Mouse (Mus musculus) layer of hippocampus, adult 8-10 months (tissue): ENCODE data around the gene Bmp6. TPM values are rescaled to one million over a fixed set of nuclear protein-coding genes. Genes with fewer than 3 reads are reported as not detected.
A peak's percentile ranks its signal among the peaks of the same experiment; 100 is the strongest.

Source experiments
- DNase-seq, 2 experiments: peaks; one replicate each; pipeline ENCODE4 v3.0.0; 2022; ENCODE audit warnings: low spot score in 2 of 2
- total RNA-seq, 4 experiments: library from RNA; stranded (reverse); gene quantifications; 2 replicates each; pipeline ENCODE4 v1.2.4; 2022

Gene Bmp6
- total RNA-seq, 4 experiments from 2014 or later = 8.8 to 15.4 (median 9.7) TPM

- DNase-seq = no peak
Measured at GRCm38 (mm10) chr13:38429671-38430070, 84.8 kb downstream of the Bmp6 start.

- no peak for DNase-seq
Measured at GRCm38 (mm10) chr13:38430075-38430474, 85.2 kb downstream of the Bmp6 start.

GRCm38 (mm10) chr13:38434831-38435230 lies 89.9 kb downstream of the Bmp6 start:
- no peak for DNase-seq

- DNase-seq = no peak
Measured at GRCm38 (mm10) chr13:38437930-38438329, 93.0 kb downstream of the Bmp6 start.

- no peak for DNase-seq
Measured at GRCm38 (mm10) chr13:38440240-38440639, 95.3 kb downstream of the Bmp6 start.

GRCm38 (mm10) chr13:38448516-38449015 lies 103.7 kb downstream of the Bmp6 start:
- DNase-seq = no peak

- DNase-seq = no peak
Measured at GRCm38 (mm10) chr13:38450051-38450971, 105.4 kb downstream of the Bmp6 start.

- no peak for DNase-seq
Measured at GRCm38 (mm10) chr13:38451446-38451845, 106.5 kb downstream of the Bmp6 start.

GRCm38 (mm10) chr13:38463410-38463809 lies 118.5 kb downstream of the Bmp6 start:
- no peak for DNase-seq

GRCm38 (mm10) chr13:38470882-38471281 lies 126.0 kb downstream of the Bmp6 start:
- no peak for DNase-seq

GRCm38 (mm10) chr13:38472636-38473035 lies 127.7 kb downstream of the Bmp6 start:
- DNase-seq = peak in 1 of 2 experiments; percentile 10

- DNase-seq = no peak
Measured at GRCm38 (mm10) chr13:38473497-38473896, 128.6 kb downstream of the Bmp6 start.

GRCm38 (mm10) chr13:38476936-38477335 lies 132.0 kb downstream of the Bmp6 start:
- DNase-seq = no peak

- DNase-seq = no peak
Measured at GRCm38 (mm10) chr13:38481021-38481420, 136.1 kb downstream of the Bmp6 start.

GRCm38 (mm10) chr13:38484701-38485100 lies 139.8 kb downstream of the Bmp6 start:
- no peak for DNase-seq

GRCm38 (mm10) chr13:38486767-38487166 lies 141.9 kb downstream of the Bmp6 start:
- DNase-seq = no peak

GRCm38 (mm10) chr13:38496715-38497114 lies 151.8 kb downstream of the Bmp6 start:
- no peak for DNase-seq

GRCm38 (mm10) chr13:38501314-38501713 lies 156.4 kb downstream of the Bmp6 start:
- DNase-seq = no peak

GRCm38 (mm10) chr13:38503137-38503849 lies 158.4 kb downstream of the Bmp6 start:
- no peak for DNase-seq

- peak in 1 of 2 experiments; percentile 25 for DNase-seq
Measured at GRCm38 (mm10) chr13:38506320-38506719, 161.4 kb downstream of the Bmp6 start.

- no peak for DNase-seq
Measured at GRCm38 (mm10) chr13:38506936-38507335, 162.0 kb downstream of the Bmp6 start.

GRCm38 (mm10) chr13:38509681-38510341 lies 164.9 kb downstream of the Bmp6 start:
- no peak for DNase-seq
